Comparison of ENCODE assay signal across 20 mouse cellular contexts in the genomic region with DNA sequence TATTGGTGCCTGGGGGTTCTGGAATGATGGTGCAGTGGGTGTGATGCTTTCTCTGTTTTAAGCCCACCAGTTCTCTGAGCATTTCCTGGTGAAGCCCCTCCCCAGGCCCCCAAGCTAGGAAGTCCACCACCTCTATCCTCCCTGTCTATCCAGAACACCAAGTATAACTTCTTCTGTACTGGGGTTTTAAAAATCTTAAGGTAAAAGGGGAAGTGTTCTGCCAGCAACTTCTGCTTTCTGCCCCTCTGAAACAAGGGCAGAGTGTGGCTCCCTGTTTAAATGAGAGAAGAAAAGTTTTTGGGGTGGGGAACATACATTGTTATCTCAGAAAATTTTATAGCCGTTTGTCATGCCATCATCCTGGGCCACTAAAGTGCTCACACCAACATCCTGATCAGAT.
DNase-seq lines count a peak whose midpoint lies in the region; ATAC-seq and TF ChIP-seq lines count a peak whose summit lies in the region.
"Had no signal": no experiment of that assay in that cellular context is flagged by ENCODE, and none has a peak within 500 bp of the region (broad histone marks: within the 10 kb centered on the region; RNA-seq: fewer than 3 reads in every experiment).

No protein-coding gene starts in this region.

- TF ChIP-seq RAD21 in MEL (IDR thresholded peaks at IDR 0.05; ENCODE audit: low read depth, low read length) = no peak

- no peaks in the 10 kb centered on the region for H3K36me3 ChIP-seq in spleen, adult 2 months (ENCODE audit: control insufficient read depth, insufficient read depth, low read length)
- peaks cover 0 to 11% of the 10 kb centered on the region in 2 experiments; a peak in 2 of 4 replicates for H3K36me3 ChIP-seq in MEL (ENCODE audit: control insufficient read depth in 1 of 2, insufficient read depth in 2 of 2, low read length in 2 of 2)
- H3K36me3 ChIP-seq in midbrain, embryonic 11.5 days (ENCODE audit: control insufficient read depth, insufficient read depth, low read length) = no peaks in the 10 kb centered on the region
- H3K36me3 ChIP-seq: embryonic facial prominence, embryonic 10.5 days; forebrain, embryonic 15.5 days; hindbrain, embryonic 15.5 days; midbrain, embryonic 15.5 days; stomach, embryonic 15.5 days had no signal

- H3K4me2 ChIP-seq in midbrain, embryonic 11.5 days = no peak overlapping the region
- H3K4me2 ChIP-seq: forebrain, embryonic 15.5 days; hindbrain, embryonic 15.5 days; midbrain, embryonic 15.5 days; stomach, embryonic 15.5 days had no signal

- TF ChIP-seq EP300 in MEL (IDR thresholded peaks at IDR 0.05; ENCODE audit: low read depth in 1 of 2, low read length in 2 of 2) = peak; percentile 55 to 74

- no peaks in the 10 kb centered on the region for H3K79me2 ChIP-seq in MEL (ENCODE audit: control insufficient read depth, insufficient read depth, low read length, poor library complexity)

- TF ChIP-seq POLR2A in spleen, adult 2 months (IDR thresholded peaks at IDR 0.05; ENCODE audit: low read depth, low read length) = no peak
- TF ChIP-seq POLR2A in MEL (IDR thresholded peaks at IDR 0.05; ENCODE audit: control insufficient read depth in 1 of 2, insufficient read depth in 1 of 2, low read depth in 1 of 2, low read length in 2 of 2, poor library complexity in 1 of 2) = no peak

- H3K27ac ChIP-seq in spleen, adult 2 months (ENCODE audit: insufficient read depth, low read length) = peak overlapping the region; percentile 46; the same call in 1 of the 2 replicates
- peak overlapping the region; percentile 44 for H3K27ac ChIP-seq in MEL (ENCODE audit: control insufficient read depth, low read depth, low read length)
- no peak overlapping the region for H3K27ac ChIP-seq in midbrain, embryonic 11.5 days (ENCODE audit: low read depth, low read length)
- H3K27ac ChIP-seq: embryonic facial prominence, embryonic 10.5 days; forebrain, embryonic 15.5 days; hindbrain, embryonic 15.5 days; kidney, postnatal 0 days; midbrain, embryonic 15.5 days; stomach, embryonic 15.5 days had no signal

- peak; percentile 26 to 47 for DNase-seq in spleen, adult 2 months (ENCODE audit: low read depth in 1 of 2, low spot score in 2 of 2)
- no peak for DNase-seq in spleen, adult 12 weeks (ENCODE audit: low spot score)
- peak; percentile 78 for DNase-seq in MEL (ENCODE audit: low read depth, low spot score)
- no peak for DNase-seq in midbrain, embryonic 11.5 days (ENCODE audit: low spot score, missing footprints)
- no peak for DNase-seq in ovary, adult 18-20 months (ENCODE audit: low spot score)
- no peak for DNase-seq in cerebellum, postnatal 14 days
- DNase-seq: adrenal gland, adult 8-10 months; cerebellum, adult 8-10 months; gastrocnemius, postnatal 10 days; kidney, adult 2 months had no signal

- H3K27me3 ChIP-seq in spleen, adult 2 months (ENCODE audit: control insufficient read depth, insufficient read depth, low read length) = no peaks in the 10 kb centered on the region
- H3K27me3 ChIP-seq in MEL (ENCODE audit: control insufficient read depth in 1 of 2, insufficient read depth in 2 of 2, low read length in 2 of 2) = no peaks in the 10 kb centered on the region
- no peaks in the 10 kb centered on the region for H3K27me3 ChIP-seq in midbrain, embryonic 11.5 days (ENCODE audit: control insufficient read depth, insufficient read depth, low read length)
- H3K27me3 ChIP-seq: forebrain, embryonic 15.5 days; hindbrain, embryonic 15.5 days; midbrain, embryonic 15.5 days; Patski; stomach, embryonic 15.5 days had no signal

- peaks cover 17% of the 10 kb centered on the region; the same call in 1 of the 2 replicates for H3K4me1 ChIP-seq in spleen, adult 2 months (ENCODE audit: control insufficient read depth, insufficient read depth, insufficient read length)
- H3K4me1 ChIP-seq in MEL (ENCODE audit: control insufficient read depth in 1 of 2, insufficient read depth in 2 of 2, low read length in 2 of 2) = peaks cover 5 to 11% of the 10 kb centered on the region in 2 experiments; a peak in 3 of 4 replicates
- no peaks in the 10 kb centered on the region for H3K4me1 ChIP-seq in midbrain, embryonic 11.5 days (ENCODE audit: control insufficient read depth, insufficient read depth, low read length)
- H3K4me1 ChIP-seq: forebrain, embryonic 15.5 days; hindbrain, embryonic 15.5 days; midbrain, embryonic 15.5 days; stomach, embryonic 15.5 days had no signal

- no peak overlapping the region for H3K9ac ChIP-seq in MEL (ENCODE audit: control insufficient read depth, low read depth, low read length, poor library complexity, severe bottlenecking)
- no peak overlapping the region for H3K9ac ChIP-seq in midbrain, embryonic 11.5 days (ENCODE audit: low read length)
- H3K9ac ChIP-seq: forebrain, embryonic 15.5 days; hindbrain, embryonic 15.5 days; midbrain, embryonic 15.5 days; stomach, embryonic 15.5 days had no signal

- ATAC-seq in granulocyte monocyte progenitor cell, adult 5-6 weeks (replicated peaks; ENCODE audit: poor library complexity, severe bottlenecking) = peak; percentile 57
- peak; percentile 88 for ATAC-seq in neutrophil, adult 5-6 weeks (ENCODE audit: extremely low read depth, insufficient number of reproducible peaks, low FRiP score, poor library complexity, severe bottlenecking)
- ATAC-seq in midbrain, embryonic 11.5 days (ENCODE audit: low FRiP score) = no peak
- ATAC-seq: forebrain, embryonic 15.5 days; lung, postnatal 0 days; midbrain, embryonic 15.5 days; Patski had no signal

- no peak for TF ChIP-seq CTCF in spleen, adult 2 months (IDR thresholded peaks at IDR 0.05; ENCODE audit: extremely low read depth, insufficient read depth, insufficient read length, insufficient replicate concordance)
- TF ChIP-seq CTCF in MEL (IDR thresholded peaks at IDR 0.05 in 2 of 3, conservative IDR thresholded peaks at IDR 0.05 in 1 of 3; ENCODE audit: control insufficient read depth in 1 of 3, insufficient read depth in 1 of 3, low read depth in 2 of 3, low read length in 3 of 3, poor library complexity in 1 of 3, severe bottlenecking in 1 of 3) = no peak

- H3K4me3 ChIP-seq in spleen, adult 2 months (ENCODE audit: extremely low read depth, insufficient read depth, insufficient read length) = no peak overlapping the region
- no peak overlapping the region for H3K4me3 ChIP-seq in MEL (ENCODE audit: control insufficient read depth in 1 of 2, insufficient read depth in 1 of 2, low read depth in 2 of 2, low read length in 2 of 2)
- H3K4me3 ChIP-seq in midbrain, embryonic 11.5 days (ENCODE audit: low read depth, low read length) = no peak overlapping the region
- H3K4me3 ChIP-seq: embryonic facial prominence, embryonic 10.5 days; forebrain, embryonic 15.5 days; hindbrain, embryonic 15.5 days; midbrain, embryonic 15.5 days; stomach, embryonic 15.5 days had no signal

- WGBS in spleen, adult 2 months = 5% methylated on average over 1 of the region's 1 CpGs
- WGBS in midbrain, embryonic 11.5 days = 83% methylated on average over 1 of the region's 1 CpGs

- no peaks in the 10 kb centered on the region for H3K9me3 ChIP-seq in MEL (replicated peaks; ENCODE audit: insufficient read depth, low read length)
- no peaks in the 10 kb centered on the region; the same call in 1 of the 2 replicates for H3K9me3 ChIP-seq in midbrain, embryonic 11.5 days (ENCODE audit: control insufficient read depth, low read length)
- H3K9me3 ChIP-seq: embryonic facial prominence, embryonic 10.5 days; forebrain, embryonic 15.5 days; hindbrain, embryonic 15.5 days; midbrain, embryonic 15.5 days; stomach, embryonic 15.5 days had no signal

TF ChIP-seq in MEL, 35 proteins besides CTCF, POLR2A, EP300 and RAD21:
- peak; percentile 42; the same call in 1 of the 2 replicates for TF ChIP-seq ETS1 (IDR thresholded peaks at IDR 0.05; ENCODE audit: low read depth, low read length)
- TF ChIP-seq MAZ (IDR thresholded peaks at IDR 0.05; ENCODE audit: low read depth, low read length) = 0 out of 2 replicates have a peak, but pooled peaks have one; percentile 14
- TF ChIP-seq RCOR1 (IDR thresholded peaks at IDR 0.05; ENCODE audit: low read depth, low read length) = 0 out of 2 replicates have a peak, but pooled peaks have one; percentile 37
- no peak for TF ChIP-seq ZNF384 (IDR thresholded peaks at IDR 0.05; ENCODE audit: low read depth, low read length)
- no peak for TF ChIP-seq UBTF (IDR thresholded peaks at IDR 0.05; ENCODE audit: borderline replicate concordance, insufficient read depth, low read depth, low read length)
- no peak for TF ChIP-seq USF2 (IDR thresholded peaks at IDR 0.05; ENCODE audit: borderline replicate concordance in 1 of 2, insufficient read depth in 1 of 2, low read depth in 1 of 2, low read length in 2 of 2)
- TF ChIP-seq SIN3A (IDR thresholded peaks at IDR 0.05; ENCODE audit: low read length) = peak; percentile 27; the same call in 1 of the 2 replicates

Comparison
In these comparisons a context has a peak if more than half of its experiments do, and no peak if none do; other contexts are left out.
1. DNase-seq: peak in spleen, adult 2 months (2 of 2) and MEL (single experiment); none in spleen, adult 12 weeks (single experiment), midbrain, embryonic 11.5 days (single experiment), ovary, adult 18-20 months (single experiment) and cerebellum, postnatal 14 days (0 of 2).